Mouse (Mus musculus): ENCODE data around the gene 4932415D10Rik. TPM values are rescaled to one million over a fixed set of nuclear protein-coding genes. Genes with fewer than 3 reads are reported as not detected.

4932415D10Rik gene
- polyA plus RNA-seq (2012; rRNA removed), result not detected in 2 replicates

DNA sequence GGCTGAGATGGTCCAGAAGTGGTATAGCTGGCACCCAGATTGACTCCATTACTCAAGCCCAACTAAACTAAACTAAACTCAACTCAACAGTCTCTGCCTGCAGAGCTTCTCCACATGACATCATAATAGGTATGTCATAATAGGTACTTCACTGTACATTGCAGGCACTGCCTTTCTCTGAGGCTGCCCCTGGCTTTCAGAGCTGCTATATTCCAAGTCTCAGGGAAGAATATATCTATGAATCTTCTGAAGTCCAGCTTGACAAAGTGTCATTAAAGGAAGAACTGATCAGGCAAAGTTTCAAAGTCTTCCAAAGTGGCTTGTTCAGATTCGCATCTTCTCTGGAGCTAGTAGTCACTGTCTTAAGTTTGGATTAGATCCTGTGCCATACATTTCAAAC is at the start of gene 4932415D10Rik:
TSS of gene 4932415D10Rik (minus strand) at position 101 of the 400 bp plus-strand sequence.

GRCm38 (mm10) chr10:82354083-82355010 is 38.0 kb upstream of the 4932415D10Rik start, which contains the start of gene Gm4924:
Gene Gm4924, plus strand, starts transcription at chr10:82354255.

DNA sequence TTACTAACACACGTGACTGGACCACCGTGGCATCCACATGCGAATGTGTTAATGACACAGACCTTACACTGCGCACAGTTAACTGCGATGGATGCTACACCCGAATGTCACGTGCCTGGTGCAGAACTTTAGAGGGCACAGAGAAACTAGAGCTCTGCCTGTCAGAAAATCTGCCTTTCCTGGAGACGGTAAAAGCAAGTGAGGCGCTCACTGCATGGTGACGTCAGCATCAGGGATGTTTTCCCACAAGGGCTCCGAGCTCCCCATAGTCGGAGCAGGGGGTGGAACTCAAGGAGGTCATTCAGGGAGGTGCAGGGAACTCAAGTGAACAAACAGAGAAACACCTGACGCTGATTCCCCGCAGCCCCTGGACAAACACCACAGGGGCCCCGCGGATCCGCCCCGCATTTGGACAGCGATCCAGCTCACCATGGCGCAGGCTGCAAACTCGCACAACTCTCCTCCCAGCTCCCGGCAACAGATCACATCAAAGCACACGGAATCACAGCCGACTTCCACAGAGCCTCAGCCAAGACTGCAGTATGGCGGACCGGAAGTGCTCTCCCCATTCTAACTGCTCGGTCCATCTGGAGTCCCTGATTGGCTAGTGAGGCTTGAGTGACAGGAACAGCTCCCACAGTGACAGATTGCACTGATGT is 75.5 kb downstream of the 4932415D10Rik start, which contains the start of gene Zfp938:
TSS of gene Zfp938 (minus strand) at position 539 of the 659 bp plus-strand sequence.

Other genes with a start within 250 kb of the 4932415D10Rik start
- 1.8 and 4.2 TPM in 2 replicates for gene BC024063, start 233.2 kb downstream of the 4932415D10Rik start, polyA plus RNA-seq (2012; rRNA removed)
- 1.5 and 2.8 TPM in 2 replicates for gene AU041133, start 188.6 kb downstream of the 4932415D10Rik start, polyA plus RNA-seq (2012; rRNA removed)
- 8.5 and 15.3 TPM in 2 replicates for gene Zfp938, start 75.3 kb downstream of the 4932415D10Rik start, polyA plus RNA-seq (2012; rRNA removed)
- 8.8 and 11.1 TPM in 2 replicates for gene Gm4924, start 37.7 kb upstream of the 4932415D10Rik start, polyA plus RNA-seq (2012; rRNA removed)
- gene Gm1553, start 176.0 kb upstream of the 4932415D10Rik start, polyA plus RNA-seq (2012; rRNA removed), result not detected in 2 replicates